Mouse (Mus musculus) liver, embryonic 16.5 days (tissue): ENCODE data around the gene Coasy. TPM values are rescaled to one million over a fixed set of nuclear protein-coding genes. Genes with fewer than 3 reads are reported as not detected.

ENCODE experiments used
- ATAC-seq: fragments of 200-750 bp; cut with Nextera tagmentation; 2 replicates; pipeline ENCODE4 v1.8.0; 2017; ENCODE audit warnings: low read depth, mild to moderate bottlenecking, moderate number of reproducible peaks, moderate library complexity
- H3K27ac ChIP-seq: fragments of 300-500 bp; sonication (generic); 2 replicates; pipeline ENCODE4 v1.5.1; 2014; ENCODE audit warnings: mild to moderate bottlenecking, low read length
- H3K27me3 ChIP-seq: fragments of 300-500 bp; sonication (generic); 2 replicates; pipeline ENCODE4 v1.6.1; 2014; ENCODE audit warnings: low read depth, low read length, mixed read lengths; ENCODE audit not compliant: control insufficient read depth, insufficient read depth
- H3K36me3 ChIP-seq: fragments of 300-500 bp; sonication (generic); 2 replicates; pipeline ENCODE4 v1.6.1; 2014; ENCODE audit warnings: mild to moderate bottlenecking; ENCODE audit not compliant: control insufficient read depth, insufficient read depth
- H3K4me1 ChIP-seq: fragments of 300-500 bp; sonication (generic); 2 replicates; pipeline ENCODE4 v1.6.1; 2014; ENCODE audit warnings: low read depth, low read length, mixed read lengths; ENCODE audit not compliant: control insufficient read depth
- H3K4me2 ChIP-seq: fragments of 300-500 bp; sonication (generic); 2 replicates; pipeline ENCODE4 v1.6.1; 2014; ENCODE audit warnings: low read depth, low read length, mixed read lengths
- H3K4me3 ChIP-seq: fragments of 300-500 bp; sonication (generic); 2 replicates; pipeline ENCODE4 v1.5.1; 2014; ENCODE audit warnings: low read depth, mild to moderate bottlenecking, low read length
- H3K9ac ChIP-seq: fragments of 300-500 bp; sonication (generic); 2 replicates; pipeline ENCODE4 v1.6.1; 2014; ENCODE audit warnings: low read depth, low read length
- H3K9me3 ChIP-seq: fragments of 300-500 bp; sonication (generic); replicated peaks from 2 replicates; pipeline ENCODE4 v1.6.1; 2016; ENCODE audit warnings: low read length; ENCODE audit not compliant: control insufficient read depth
- WGBS: fragments of 180-500 bp; shearing (Covaris S2); extraction: QIAGEN DNeasy Blood & Tissue Kit; methylation state at CpG from one replicate; pipeline ENCODE4 v1.1.7; 2014; ENCODE audit not compliant: insufficient replicate concordance; 5-methylcytosine and 5-hydroxymethylcytosine counted together
- polyA plus RNA-seq: library from polyadenylated mRNA; unstranded; fragments of >200 nt; fragmentation: Nextera tagmentation; extraction: Ambion mirVana; gene quantifications from 2 replicates; pipeline ENCODE4 v1.2.1, GENCODE M21; 2015

Gene Coasy
- polyA plus RNA-seq, 1 experiment from 2014 or later = 20.5 TPM

GRCm38 (mm10) chr11:101066549-101067412 lies 15.6 kb upstream of the Coasy start:
- Histone ChIP-seq H3K27ac (peak overlapping the region; percentile 100; the same call in 1 of the 2 replicates), H3K9me3 (no peaks in the 10 kb centered on the region), H3K4me3 (peak overlapping the region; percentile 44), H3K36me3 (peaks cover 5% of the 10 kb centered on the region), H3K4me2 (peak overlapping the region; percentile 64), H3K9ac (peak overlapping the region; percentile 15; the same call in 1 of the 2 replicates), H3K4me1 (peaks cover 64% of the 10 kb centered on the region), H3K27me3 (peaks cover 11% of the 10 kb centered on the region)
- WGBS = 16% methylated on average over 18 of the region's 18 CpGs
- no peak for ATAC-seq

GRCm38 (mm10) chr11:101069391-101070188 lies 12.8 kb upstream of the Coasy start, which contains the start of gene Naglu:
Gene Naglu, plus strand, starts transcription at chr11:101070012.
- WGBS = 3% methylated on average over 35 of the region's 35 CpGs
- Histone ChIP-seq H3K27ac (peak within 1 kb of the TSS; percentile 30; the same call in 1 of the 2 replicates), H3K27me3 (peaks cover 11% of the 10 kb centered on the region), H3K4me3 (peak within 1 kb of the TSS; percentile 79), H3K36me3 (no peaks in the 10 kb centered on the region), H3K9me3 (no peaks in the 10 kb centered on the region), H3K4me2 (peak within 1 kb of the TSS; percentile 100), H3K9ac (peak within 1 kb of the TSS; percentile 74), H3K4me1 (peaks cover 38% of the 10 kb centered on the region)
- peak; percentile 89 for ATAC-seq

GRCm38 (mm10) chr11:101070189-101070527 lies 12.2 kb upstream of the Coasy start:
- Histone ChIP-seq H3K27ac (peak overlapping the region; percentile 30; the same call in 1 of the 2 replicates), H3K9me3 (no peaks in the 10 kb centered on the region), H3K36me3 (no peaks in the 10 kb centered on the region), H3K27me3 (peaks cover 11% of the 10 kb centered on the region), H3K4me2 (peak overlapping the region; percentile 100), H3K9ac (peak overlapping the region; percentile 74), H3K4me3 (peak overlapping the region; percentile 79), H3K4me1 (peaks cover 32% of the 10 kb centered on the region)
- WGBS = 0% methylated on average over 36 of the region's 36 CpGs
- ATAC-seq = peak; percentile 69

GRCm38 (mm10) chr11:101070987-101071386 lies 11.4 kb upstream of the Coasy start:
- Histone ChIP-seq H3K27me3 (peaks cover 11% of the 10 kb centered on the region), H3K4me1 (peaks cover 25% of the 10 kb centered on the region), H3K4me2 (peak overlapping the region; percentile 100), H3K27ac (no peak overlapping the region), H3K36me3 (no peaks in the 10 kb centered on the region), H3K9ac (no peak overlapping the region; the same call in 1 of the 2 replicates), H3K9me3 (no peaks in the 10 kb centered on the region), H3K4me3 (no peak overlapping the region)
- ATAC-seq = no peak
- WGBS = 66% methylated on average over 6 of the region's 6 CpGs

- H3K4me3 ChIP-seq = no peak overlapping the region
- H3K9me3 ChIP-seq = no peaks in the 10 kb centered on the region
- no peak overlapping the region for H3K9ac ChIP-seq
- peaks cover 11% of the 10 kb centered on the region for H3K27me3 ChIP-seq
- H3K4me2 ChIP-seq = no peak overlapping the region
- H3K36me3 ChIP-seq = no peaks in the 10 kb centered on the region
- WGBS = 72% methylated on average over 14 of the region's 14 CpGs
- H3K4me1 ChIP-seq = peaks cover 16% of the 10 kb centered on the region
- no peak for ATAC-seq
- no peak overlapping the region for H3K27ac ChIP-seq
These were observed 10.4 kb upstream of the Coasy start for GRCm38 (mm10) chr11:101071810-101072428.

GRCm38 (mm10) chr11:101078121-101078520 lies 4.2 kb upstream of the Coasy start, which contains the start of gene Hsd17b1:
Gene Hsd17b1, plus strand, starts transcription at chr11:101078411.
- Histone ChIP-seq H3K27me3 (peaks cover 43% of the 10 kb centered on the region), H3K4me1 (peaks cover 18% of the 10 kb centered on the region), H3K4me2 (no peak within 1 kb of the TSS), H3K9ac (no peak within 1 kb of the TSS), H3K9me3 (no peaks in the 10 kb centered on the region), H3K4me3 (no peak within 1 kb of the TSS), H3K36me3 (no peaks in the 10 kb centered on the region), H3K27ac (no peak within 1 kb of the TSS)
- no peak for ATAC-seq
- 72% methylated on average over 9 of the region's 9 CpGs for WGBS

GRCm38 (mm10) chr11:101079746-101080145 lies 2.6 kb upstream of the Coasy start:
- Histone ChIP-seq H3K36me3 (no peaks in the 10 kb centered on the region), H3K9me3 (no peaks in the 10 kb centered on the region), H3K4me2 (0 out of 2 replicates have a peak overlapping the region, but pooled peaks have one; percentile 2), H3K9ac (no peak overlapping the region), H3K27me3 (peaks cover 43% of the 10 kb centered on the region), H3K27ac (no peak overlapping the region), H3K4me3 (0 out of 2 replicates have a peak overlapping the region, but pooled peaks have one; percentile 3), H3K4me1 (peaks cover 27% of the 10 kb centered on the region)
- ATAC-seq = no peak
- 6% methylated on average over 27 of the region's 27 CpGs for WGBS

GRCm38 (mm10) chr11:101080421-101080820 lies 1.9 kb upstream of the Coasy start:
- 64% methylated on average over 5 of the region's 5 CpGs for WGBS
- Histone ChIP-seq H3K27me3 (peaks cover 43% of the 10 kb centered on the region), H3K36me3 (no peaks in the 10 kb centered on the region), H3K4me1 (peaks cover 27% of the 10 kb centered on the region), H3K4me2 (no peak overlapping the region), H3K27ac (no peak overlapping the region), H3K4me3 (no peak overlapping the region), H3K9ac (no peak overlapping the region), H3K9me3 (no peaks in the 10 kb centered on the region)
- no peak for ATAC-seq
